Mouse (Mus musculus) R1 (cell line): ENCODE results near the gene Nfatc2.

Source experiments
- DNase-seq: peaks from one replicate; pipeline ENCODE4 v3.0.0-alpha.2; 2018; ENCODE audit warnings: low read depth, low spot score

Nfatc2 gene

DNA sequence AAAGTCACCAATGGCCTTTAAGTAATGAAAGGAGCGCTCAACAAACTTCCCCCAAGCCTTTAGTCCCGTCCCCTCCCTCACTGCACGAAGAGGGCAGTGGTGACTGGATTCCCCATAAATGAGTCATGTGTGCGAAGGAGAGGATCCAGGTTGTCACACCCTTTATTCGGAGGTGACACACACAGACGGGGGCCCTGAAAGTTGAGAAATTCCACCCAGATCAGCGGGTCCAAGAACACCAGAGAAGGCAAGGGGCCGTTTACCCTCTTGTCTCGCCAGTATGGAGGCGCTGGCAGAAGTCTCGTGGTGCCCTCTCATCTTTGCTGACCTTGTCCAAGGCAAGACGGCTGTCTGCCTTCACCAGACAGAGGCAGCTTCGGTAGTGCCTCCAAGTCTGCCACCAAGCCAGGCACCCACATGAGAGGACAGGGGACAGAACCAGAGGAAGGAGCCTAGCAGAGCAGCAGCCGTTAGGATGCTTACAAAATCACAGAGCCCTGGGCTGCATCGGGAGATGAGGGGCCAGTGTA lies 21.8 kb downstream of the Nfatc2 start:
- no peak for DNase-seq

DNA sequence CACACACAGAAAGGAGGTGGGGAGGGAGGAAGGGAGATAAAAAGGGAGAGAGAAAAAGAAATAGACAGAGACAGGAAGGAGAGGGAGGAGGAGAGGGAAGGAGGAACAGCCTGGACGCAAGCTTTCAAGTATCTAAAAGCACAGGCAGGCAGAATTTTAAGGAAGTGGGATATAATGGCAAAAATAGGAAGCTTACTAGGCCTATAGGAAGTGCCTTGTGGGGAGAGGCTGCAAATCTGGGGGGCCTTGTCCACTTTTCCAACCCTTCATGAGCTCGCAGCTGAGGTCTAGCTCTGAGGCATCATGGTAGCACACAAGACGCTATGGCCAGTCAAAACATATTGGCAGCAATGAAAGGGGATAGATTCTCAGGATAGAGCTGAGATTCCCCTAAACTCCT lies 22.3 kb downstream of the Nfatc2 start:
- no peak for DNase-seq

DNA sequence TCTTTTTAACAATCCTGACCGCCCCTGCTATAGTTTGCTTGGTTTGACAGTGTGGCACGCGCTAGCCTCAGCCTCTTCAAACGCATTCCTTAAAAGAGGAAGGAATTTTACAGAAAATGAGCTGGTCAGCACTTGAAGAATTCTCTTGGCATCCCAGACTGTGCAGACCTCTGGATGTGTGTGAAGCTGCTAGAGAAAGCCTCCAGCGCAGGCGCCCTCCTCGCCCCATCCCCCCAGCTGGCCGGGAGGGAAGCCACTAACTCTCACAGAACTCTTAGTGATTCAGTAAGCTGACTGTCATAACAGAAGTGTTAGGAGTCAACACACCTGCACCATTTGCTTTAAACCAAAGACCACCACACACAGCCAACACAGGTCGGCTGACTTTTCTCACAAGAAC lies 23.3 kb downstream of the Nfatc2 start:
- DNase-seq = no peak

DNA sequence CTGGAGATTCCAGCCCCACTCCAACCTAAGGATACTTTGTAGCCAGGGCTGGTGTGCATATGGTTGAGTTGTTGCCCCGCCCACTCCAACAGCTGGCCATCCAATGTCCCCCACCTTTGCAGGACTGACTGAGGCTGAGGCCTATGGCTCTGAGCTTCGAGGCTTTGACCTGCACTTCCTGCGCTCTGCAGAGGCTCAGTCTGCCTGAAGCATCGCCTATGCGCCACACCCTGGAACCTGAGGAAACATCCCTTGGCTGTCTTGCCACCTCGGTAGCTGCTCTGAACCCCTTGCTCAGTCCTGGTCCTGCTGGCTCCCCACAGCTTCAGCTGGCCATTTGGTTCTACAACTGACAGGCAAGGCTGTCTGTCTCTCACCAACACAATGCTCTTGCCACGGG lies 24.1 kb downstream of the Nfatc2 start:
- no peak for DNase-seq

DNA sequence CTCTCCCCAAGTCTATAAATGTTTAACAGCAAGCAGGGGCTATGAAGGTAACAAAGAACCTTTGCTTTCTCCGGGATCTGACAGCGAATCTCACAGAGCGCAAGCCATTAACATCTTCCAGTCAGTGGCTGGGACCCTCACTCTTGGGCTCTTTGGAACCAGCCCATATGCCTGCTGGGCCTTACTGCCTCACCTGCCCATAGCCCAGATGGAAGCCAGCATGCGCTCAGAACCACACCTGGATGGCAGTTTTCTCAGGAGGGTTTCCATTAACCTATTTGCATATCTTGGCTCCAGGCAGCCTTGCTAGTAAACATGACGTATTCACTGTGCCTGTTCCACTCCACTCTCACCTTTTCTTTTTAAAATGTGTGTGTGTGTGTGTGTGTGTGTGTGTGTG lies 25.6 kb downstream of the Nfatc2 start:
- no peak for DNase-seq

DNA sequence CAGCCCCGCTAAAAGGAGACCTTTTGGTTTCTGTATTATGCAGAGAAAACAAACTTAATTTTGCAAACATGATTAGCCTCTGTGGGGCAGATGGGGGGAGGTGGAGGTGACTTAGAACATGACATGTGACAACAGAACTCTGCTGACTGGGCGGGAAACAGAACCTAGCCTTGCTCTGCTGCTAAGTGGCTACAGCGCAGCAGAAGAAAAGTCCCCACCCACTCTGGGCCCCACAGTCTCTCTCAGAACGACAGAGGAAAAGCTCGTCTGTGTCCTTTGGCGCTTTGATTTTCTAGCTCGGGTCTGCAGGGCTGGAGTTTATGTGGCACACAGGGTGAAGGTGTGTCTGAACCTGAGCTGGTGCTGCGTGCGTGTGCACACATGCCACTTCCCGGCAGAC lies 26.5 kb downstream of the Nfatc2 start:
- DNase-seq = no peak

DNA sequence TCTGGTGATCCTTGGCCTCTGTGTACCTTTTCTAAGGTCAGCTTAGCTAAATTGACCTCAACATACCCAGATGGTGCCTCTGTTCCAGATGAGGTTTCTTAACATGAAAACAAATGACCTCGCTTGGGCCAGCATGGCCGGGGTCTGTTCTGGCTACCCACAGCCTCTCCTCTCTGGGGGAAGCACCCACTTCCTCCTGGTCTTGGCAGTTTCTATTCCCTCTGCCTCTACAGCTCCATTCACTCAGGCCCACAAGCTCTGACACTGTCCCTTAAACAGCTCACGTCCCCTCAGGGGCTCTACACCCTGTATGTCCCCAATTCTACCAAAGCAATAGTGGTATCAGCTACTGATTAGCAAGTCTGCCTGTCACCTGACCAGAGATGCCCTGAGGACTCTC lies 27.6 kb downstream of the Nfatc2 start:
- DNase-seq = no peak

DNA sequence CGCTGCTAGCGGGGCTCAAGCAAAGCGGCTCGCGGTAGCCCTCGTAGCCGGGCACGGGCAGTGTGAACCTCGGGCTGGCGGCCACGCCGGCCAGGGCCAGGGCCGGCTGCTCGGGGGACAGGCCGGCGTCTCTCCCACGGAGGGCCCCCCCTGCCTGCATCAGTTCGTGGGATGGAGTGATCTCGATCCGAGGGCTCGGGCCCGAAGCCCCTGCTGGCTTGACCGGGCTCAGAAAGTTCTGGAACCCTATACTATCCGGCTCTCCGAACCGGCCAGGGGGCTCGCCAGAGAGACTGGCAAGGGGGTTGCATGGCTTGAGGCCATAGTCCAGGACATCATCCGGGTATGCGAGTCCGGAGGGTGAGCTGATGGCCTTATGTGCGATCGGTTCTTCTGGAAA lies 30.2 kb downstream of the Nfatc2 start:
- DNase-seq = no peak

DNA sequence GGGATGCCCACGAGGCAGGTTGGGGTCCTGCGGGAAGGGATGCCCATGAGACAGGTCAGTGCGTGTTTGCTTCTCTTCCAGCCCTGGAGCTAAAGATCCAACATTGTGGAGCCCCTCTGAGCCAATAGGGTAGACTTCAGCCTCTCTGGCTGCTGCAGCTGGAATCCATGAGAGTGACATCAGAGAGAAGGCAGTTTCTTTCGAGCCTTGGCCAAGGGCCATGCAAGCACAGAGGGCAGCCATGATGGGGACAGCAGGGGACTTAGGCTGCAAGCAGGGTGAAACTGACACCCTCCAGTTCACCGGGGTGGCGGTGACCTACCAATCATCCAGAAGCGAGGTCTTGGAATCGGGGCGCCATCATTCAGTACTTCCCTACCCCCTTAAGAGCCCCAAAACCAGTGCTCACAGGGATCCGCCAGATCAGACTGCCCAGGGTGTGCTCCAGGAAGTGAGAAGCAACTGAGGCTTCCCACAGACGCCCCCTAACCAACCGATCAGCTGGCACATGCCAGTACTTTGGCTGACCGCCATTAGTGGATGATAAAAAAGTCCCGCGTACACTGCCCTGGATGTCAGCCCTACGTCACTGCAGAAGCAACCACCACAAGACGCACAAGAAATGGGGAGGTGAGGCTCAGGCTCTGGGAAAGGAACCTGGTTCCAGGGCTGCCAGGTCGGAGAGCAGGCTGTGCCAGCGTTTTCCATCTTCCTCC lies 35.8 kb downstream of the Nfatc2 start:
- no peak for DNase-seq

DNA sequence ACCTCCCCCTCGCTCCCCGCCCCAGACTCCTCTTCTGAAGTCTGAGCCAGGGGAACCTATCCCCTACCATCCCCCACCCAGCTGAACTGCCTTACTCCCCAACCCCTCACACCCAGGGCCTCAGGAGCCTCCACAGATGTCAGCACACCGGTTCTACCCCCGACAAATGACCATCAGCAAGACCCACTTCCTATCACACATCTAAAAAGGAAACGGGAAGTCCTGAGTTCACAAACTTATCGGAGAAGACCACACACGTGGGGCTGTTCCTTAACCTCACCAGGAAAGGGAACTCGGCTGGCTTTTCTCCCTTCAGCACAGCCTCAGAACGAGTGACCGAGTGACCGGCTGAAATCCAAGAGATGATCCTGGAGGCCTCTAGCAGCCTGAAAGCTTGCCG lies 38.3 kb downstream of the Nfatc2 start:
- DNase-seq = no peak

DNA sequence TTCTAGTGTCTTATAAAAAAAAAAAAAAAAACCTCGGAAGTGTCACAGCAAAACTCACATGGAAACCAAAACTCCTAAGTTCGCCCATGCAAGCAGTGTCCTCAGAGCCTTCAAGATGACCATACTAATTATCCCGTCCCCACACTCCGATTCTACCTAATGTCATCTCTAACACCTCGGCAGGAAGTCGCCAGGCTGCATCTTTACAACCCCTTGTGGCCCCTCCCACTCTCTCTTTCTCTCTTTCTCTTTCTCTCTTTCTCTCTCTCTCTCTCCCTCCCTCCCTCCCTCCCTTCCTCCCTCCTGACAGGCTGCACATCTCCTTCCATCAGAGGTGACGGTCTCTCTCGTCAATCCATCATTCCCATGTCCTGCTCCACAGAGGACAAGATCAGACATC lies 44.4 kb downstream of the Nfatc2 start:
- DNase-seq = no peak

DNA sequence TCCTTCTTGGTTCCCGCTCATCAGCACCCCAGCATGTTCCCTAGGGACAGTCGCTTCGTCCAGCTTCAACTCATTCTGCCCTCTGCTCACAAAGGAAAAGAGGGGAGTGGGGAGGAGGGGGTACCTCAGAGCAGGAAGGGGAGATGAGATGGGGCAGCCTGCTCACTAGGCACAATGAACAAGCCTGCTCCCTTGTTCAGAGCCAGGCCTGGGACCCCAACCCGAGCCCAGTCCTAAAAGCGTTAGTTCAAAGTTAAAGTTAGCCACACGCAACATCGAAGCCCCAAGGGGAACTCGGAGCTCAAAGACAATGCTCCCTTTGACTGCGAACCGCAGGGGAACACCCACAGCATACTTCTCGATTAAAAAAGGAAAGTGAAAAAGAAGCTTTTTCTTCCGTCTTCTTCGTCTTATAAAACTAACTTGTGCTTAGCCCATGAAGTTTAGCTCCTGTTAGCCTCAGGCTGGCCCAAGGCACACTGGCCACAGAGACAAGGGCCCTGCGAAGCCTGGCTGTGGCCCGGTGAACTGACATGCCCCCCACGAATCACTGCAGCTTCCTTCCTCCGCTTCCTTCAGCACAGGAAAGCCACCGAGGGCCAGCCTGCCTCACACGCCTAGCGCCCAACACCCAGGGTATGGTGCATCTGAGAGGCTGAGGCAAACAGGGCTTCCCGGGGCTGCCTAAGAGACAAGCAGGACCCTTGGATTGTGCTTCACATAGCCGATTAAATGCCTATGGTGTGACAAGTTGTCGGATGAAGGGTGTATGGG lies 45.4 kb downstream of the Nfatc2 start:
- no peak for DNase-seq

DNA sequence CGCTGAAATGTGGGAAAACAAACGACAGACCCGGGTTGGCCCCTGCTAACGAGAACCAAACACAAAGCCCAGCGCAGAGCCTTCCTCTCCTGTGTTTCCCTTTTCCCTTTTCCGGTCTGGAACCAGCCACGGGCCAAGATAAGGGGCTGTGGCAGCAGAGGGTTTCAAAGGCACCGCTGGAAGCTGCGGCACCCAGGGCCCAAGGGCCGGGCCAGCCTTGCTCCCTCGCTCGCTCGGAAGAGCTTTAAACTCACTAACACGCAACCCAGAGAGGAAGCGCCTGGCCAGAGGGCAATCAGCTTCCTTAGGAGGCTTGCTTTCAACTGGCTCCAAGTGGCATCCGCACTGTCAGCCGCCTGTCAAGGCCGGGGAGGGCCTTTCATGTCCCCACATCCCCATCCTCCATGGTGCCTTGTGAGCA lies 47.9 kb downstream of the Nfatc2 start:
- DNase-seq = no peak

DNA sequence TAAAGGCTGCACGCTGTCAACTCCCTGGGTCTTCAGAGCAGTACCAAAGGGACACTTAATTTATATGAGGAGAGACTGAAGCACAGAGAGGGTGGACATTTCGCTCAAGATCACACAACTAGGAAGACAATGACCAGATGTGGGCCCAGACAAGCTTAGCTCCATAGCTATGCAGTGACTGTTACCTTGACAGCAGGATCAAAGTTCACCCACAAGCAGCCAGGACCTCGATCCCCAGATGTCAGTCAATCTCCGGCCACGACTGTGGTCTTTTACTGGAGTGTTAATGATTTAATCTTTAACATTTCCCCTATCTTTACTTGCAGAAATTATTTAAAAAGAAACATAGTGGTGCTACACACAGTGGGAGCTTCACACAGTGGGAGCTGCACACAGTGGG lies 49.1 kb downstream of the Nfatc2 start:
- DNase-seq = no peak

DNA sequence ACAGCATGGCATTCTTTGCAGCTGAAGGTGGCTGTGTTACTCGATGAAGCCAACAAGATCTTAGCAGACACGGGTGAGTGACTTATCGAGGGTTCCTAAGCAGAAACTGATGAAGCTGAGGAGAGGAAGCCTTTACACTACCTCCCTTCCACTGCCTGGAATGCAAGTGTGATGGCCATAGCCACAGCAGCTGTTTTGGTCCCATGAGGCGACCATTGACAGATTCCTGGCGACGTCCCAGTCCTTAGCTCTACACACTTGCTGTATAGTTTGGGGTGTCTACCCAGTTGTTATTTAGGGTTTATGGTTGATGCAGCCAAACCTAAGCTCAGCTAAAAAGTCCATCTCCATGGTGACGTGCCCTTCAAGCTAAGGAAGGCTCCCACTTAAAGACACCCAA lies 50.2 kb downstream of the Nfatc2 start:
- DNase-seq = no peak

DNA sequence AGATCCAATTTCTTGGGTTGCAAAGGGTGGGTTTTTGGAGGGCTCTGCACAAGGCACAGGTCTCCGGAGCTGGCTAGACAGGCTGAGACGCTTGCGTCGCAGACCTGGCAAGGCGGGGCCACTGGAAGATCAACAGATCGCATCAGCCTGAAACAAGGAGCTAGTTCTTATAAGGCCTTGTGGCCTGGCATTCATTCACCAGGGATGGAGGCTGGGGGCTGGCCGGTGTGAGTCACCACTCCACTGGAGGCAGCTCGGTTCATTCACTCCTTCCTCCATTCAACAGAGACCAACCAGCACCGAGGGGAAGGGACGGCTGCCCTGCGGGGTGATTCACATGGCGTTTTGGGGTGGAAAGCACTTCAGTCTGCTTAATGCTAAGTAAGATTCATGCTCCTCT lies 52.1 kb downstream of the Nfatc2 start:
- no peak for DNase-seq

DNA sequence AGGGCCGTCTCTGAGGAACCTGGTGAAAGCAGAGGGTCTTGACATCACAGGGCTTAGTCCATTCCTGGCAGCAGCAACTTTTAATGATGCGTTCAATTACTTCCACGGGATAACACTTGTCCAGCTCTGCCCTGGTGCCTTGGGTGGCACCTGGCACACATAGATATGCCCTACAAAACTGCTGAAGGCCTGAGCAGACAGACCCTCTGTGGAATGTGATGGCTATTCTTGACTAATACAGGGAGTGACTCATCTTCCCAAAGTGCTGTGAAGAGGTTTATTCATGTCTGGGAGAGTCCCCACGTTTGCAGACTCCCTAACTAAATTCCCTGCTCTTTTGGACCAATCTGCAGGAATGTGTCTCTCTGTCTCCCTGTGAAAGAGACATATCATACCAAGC lies 53.4 kb downstream of the Nfatc2 start:
- DNase-seq = no peak

DNA sequence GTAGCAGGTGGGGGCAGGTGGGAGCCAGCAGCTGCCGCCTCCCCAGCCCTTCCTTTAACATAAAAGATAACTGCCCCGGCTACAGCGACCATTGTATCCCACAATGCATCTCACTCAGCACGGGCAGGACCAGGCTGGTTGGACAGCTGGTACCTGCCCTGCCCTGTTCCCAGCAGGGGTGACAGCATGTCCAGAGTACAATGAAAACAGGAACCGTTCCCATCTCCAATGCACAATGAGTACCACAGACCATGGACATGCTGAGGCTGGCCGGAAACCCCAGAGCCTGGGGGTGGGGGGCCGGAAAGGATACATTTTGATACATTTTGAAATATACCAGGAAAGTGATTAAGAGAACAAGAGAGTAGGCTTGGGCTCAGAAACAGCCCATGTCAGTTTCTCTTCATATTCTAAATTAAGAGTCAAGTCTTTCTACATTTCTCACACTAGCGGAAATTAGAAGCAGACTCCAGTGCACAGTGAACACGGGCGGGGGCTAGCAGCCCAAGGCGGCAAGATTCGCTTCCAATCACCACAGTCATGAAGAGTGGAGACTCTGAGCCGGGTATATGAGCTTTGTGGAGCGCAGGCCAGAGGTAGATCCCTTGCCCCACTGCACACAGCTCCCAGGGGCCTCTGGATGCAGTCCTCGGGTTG lies 55.4 kb downstream of the Nfatc2 start:
- DNase-seq = no peak

DNA sequence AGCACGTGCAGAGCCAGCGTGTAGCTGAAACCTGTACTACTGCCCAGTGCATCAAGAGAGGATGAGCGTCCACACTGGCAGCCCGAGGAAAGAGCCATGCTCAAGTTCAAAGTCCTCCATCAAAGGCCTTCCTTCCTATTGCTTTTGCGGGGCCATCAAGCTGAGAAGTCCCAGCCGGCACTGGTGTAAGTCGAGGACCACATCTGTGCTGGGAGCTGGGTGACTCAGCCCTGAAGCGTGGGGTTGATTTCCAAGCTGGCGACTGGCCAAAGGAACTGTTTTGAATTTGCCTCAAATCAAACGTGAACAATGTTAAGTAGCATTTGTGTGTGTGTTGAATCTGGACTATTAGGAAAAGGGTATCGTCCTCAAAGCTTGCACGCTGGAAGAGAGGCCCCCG lies 57.4 kb downstream of the Nfatc2 start:
- no peak for DNase-seq

DNA sequence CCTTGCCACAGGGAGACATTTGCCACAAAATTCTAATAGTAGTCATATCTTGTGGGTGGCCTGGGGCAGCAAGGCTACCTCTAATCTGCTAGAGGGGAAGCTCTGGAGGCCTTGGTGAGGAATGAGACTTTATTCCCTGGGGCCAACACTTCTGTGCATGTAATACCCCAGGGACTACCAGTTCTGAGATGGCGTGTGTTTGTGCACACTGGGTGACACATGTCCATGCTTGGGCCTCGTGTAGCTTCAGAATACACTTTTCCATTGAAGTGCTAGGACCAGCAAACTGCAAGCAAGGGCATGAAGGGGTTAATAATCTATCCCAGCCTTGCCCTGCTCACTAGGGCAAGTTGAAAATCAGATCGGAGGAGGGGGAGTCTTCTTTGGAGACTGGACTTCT lies 58.4 kb downstream of the Nfatc2 start:
- no peak for DNase-seq

DNA sequence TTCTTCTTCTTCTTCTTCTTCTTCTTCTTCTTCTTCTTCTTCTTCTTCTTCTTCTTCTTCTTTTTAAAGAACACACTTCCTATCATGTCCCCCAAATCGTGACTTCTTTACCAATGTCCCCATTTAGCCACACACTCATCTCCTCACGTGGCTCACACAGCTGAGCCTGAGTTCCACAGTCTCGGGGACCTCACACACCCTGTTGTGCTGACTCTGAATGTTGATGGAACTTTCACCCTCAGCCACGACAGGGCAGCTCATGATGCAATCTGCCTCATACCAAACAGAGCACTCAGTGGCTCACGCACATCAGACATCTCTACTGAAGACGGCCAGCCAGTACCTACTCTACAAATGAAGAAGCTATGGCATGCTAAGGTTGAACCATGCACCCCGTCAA lies 60.2 kb downstream of the Nfatc2 start:
- no peak for DNase-seq

DNA sequence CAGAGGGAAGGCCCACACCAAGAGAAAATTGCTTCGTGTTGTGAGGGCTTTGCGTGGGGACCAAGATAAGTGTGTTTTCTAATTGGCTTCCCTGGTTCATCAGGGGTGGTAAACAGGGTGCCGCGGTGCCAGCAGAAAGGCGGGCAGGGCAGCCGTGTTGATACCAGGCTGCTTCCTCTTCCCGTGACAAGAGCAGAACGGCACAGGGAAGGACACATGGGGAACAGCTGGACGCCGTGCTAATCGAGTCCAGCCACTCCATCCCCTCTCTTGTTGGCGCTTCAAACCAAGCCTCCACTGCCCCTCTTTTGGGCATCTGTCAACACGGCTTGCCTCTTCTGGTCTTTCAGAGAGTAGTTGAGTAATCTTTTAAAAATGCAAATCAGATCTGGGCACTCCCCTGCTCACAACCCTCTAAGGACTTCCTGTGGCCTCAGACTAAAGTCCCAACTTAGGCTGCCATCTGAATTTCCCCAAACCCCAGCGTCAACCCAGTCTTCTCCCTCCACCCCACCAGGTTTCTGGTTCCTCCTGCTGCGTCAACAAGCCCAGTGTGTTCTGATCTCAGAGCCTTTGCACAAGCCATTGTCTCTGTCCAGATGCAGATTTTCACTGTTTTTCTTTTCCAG lies 61.7 kb downstream of the Nfatc2 start:
- DNase-seq = no peak
